Mouse (Mus musculus) heart, adult 2 months (tissue): ENCODE measurements at regions not wholly inside any gene's neighbourhood (a gene's known extent, or its start where the extent isn't known, plus 50 kb on each side); places are given as distances from the start of the nearest gene placed in this dataset.

ENCODE experiments used
- CTCF ChIP-seq: fragments of 200-600 bp; IDR thresholded peaks from 2 replicates; pipeline ENCODE4 v1.8.1; 2022; ENCODE audit warnings: antibody characterized with exemption, mild to moderate bottlenecking, moderate library complexity
- EP300 ChIP-seq: fragments of 200-500 bp; IDR thresholded peaks from 2 replicates; pipeline ENCODE4 v1.6.1; 2011; ENCODE audit warnings: low read depth, low read length, control low read depth; ENCODE audit not compliant: insufficient read depth
- POLR2A ChIP-seq: fragments of 200-500 bp; IDR thresholded peaks from 2 replicates; pipeline ENCODE4 v1.6.1; 2011; ENCODE audit warnings: mild to moderate bottlenecking, low read depth, low read length, control low read depth; ENCODE audit not compliant: insufficient read depth

DNA sequence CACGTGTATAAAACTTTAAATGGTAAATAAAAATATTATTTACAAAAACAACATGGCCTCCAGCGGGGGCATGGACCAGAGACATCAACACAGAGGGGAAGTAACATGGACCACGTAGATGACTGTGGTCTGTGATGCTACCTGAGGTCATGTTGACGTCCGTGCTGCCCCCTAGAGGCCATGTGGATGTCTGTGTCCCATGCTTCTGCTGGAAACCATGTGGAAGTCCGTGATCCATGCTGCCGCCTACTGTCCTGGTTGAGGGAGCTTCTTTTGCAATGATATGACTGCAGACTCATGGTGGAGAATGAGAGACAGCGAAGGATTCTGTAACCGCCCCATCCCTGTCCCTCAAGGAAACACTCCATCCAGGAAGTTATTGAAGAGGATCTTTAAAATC, 108.5 kb upstream of the Qrfpr start:
- TF ChIP-seq POLR2A (no peak), CTCF (peak; percentile 54), EP300 (no peak)
